Mouse (Mus musculus) spleen, adult 2 months (tissue): ENCODE measurements around the gene Gstt1. TPM values are rescaled to one million over a fixed set of nuclear protein-coding genes. Genes with fewer than 3 reads are reported as not detected.

Source experiments
- DNase-seq, 2 experiments: peaks; one replicate each; pipeline versions ENCODE4 v3.0.0 to v3.0.0-alpha.2; 2012 to 2021; ENCODE audit warnings: low spot score in 2 of 2, low read depth in 1 of 2
- H3K27ac ChIP-seq: fragments of 200-500 bp; 2 replicates; pipeline ENCODE4 v1.5.1; 2012; ENCODE audit warnings: low read length, inconsistent platforms; ENCODE audit not compliant: insufficient read depth
- H3K27me3 ChIP-seq: fragments of 200-500 bp; 2 replicates; pipeline ENCODE4 v1.6.1; 2012; ENCODE audit warnings: mild to moderate bottlenecking, moderate library complexity, low read length, inconsistent platforms; ENCODE audit not compliant: control insufficient read depth, insufficient read depth
- H3K36me3 ChIP-seq: fragments of 200-500 bp; 2 replicates; pipeline ENCODE4 v1.6.1; 2012; ENCODE audit warnings: mild to moderate bottlenecking, low read length, inconsistent platforms; ENCODE audit not compliant: control insufficient read depth, insufficient read depth
- H3K4me1 ChIP-seq: fragments of 200-500 bp; 2 replicates; pipeline ENCODE4 v1.6.1; 2011; ENCODE audit warnings: inconsistent platforms; ENCODE audit not compliant: control insufficient read depth, insufficient read depth, insufficient read length
- H3K4me3 ChIP-seq: fragments of 200-500 bp; 2 replicates; pipeline ENCODE4 v1.5.1; 2011; ENCODE audit warnings: mild to moderate bottlenecking, inconsistent platforms; ENCODE audit not compliant: insufficient read depth, insufficient read length; ENCODE audit errors: extremely low read depth
- CTCF ChIP-seq: fragments of 200-500 bp; IDR thresholded peaks from 2 replicates; pipeline ENCODE4 v1.5.1; 2011; ENCODE audit warnings: mild to moderate bottlenecking, inconsistent platforms; ENCODE audit not compliant: insufficient read depth, insufficient read length, insufficient replicate concordance; ENCODE audit errors: extremely low read depth
- POLR2A ChIP-seq: fragments of 200-500 bp; IDR thresholded peaks from 2 replicates; pipeline ENCODE4 v1.6.1; 2011; ENCODE audit warnings: low read depth, low read length, inconsistent platforms
- WGBS: fragments of 180-500 bp; shearing (Covaris S2); methylation state at CpG from one replicate; pipeline ENCODE4 v1.1.7; 2018; 5-methylcytosine and 5-hydroxymethylcytosine counted together
- polyA plus RNA-seq: library from polyadenylated mRNA; depleted of rRNA; stranded (reverse); fragments of >200 nt; gene quantifications from 2 replicates; pipeline ENCODE4 v1.2.3, GENCODE M21; 2012; rRNA removed

Gene Gstt1
- polyA plus RNA-seq, 1 experiment = 28.5 TPM

DNA sequence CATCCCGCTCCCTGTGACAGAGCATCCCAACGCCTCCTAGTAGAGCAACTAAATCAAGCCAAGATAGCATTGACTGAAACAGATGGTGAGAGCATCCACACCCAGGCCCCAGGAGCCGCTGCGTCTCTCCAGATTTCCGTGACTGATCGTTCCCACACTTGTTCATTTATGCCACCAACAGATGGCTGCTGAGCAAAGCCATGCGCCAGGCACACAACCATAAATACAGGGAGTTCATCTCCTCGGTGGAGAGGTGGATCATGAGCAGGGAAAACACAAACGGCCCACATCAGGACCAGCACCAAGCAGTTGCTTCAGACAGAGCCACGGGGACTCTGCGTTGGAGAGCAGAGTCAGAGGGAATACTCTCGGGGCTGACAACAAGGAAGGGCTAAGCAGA is 55.0 kb downstream of the Gstt1 start:
- TF ChIP-seq CTCF (no peak), POLR2A (no peak)
- no peak for DNase-seq
- Histone ChIP-seq H3K4me3 (no peak overlapping the region), H3K36me3 (peaks cover 39% of the 10 kb centered on the region), H3K27me3 (no peaks in the 10 kb centered on the region), H3K27ac (no peak overlapping the region), H3K4me1 (no peaks in the 10 kb centered on the region)
- 96% methylated on average over 12 of the region's 12 CpGs for WGBS

- WGBS = 94% methylated on average over 3 of the region's 3 CpGs
- Histone ChIP-seq H3K36me3 (peaks cover 34% of the 10 kb centered on the region), H3K4me1 (no peaks in the 10 kb centered on the region), H3K27me3 (no peaks in the 10 kb centered on the region), H3K4me3 (no peak overlapping the region), H3K27ac (no peak overlapping the region)
- TF ChIP-seq CTCF (no peak), POLR2A (no peak)
- no peak for DNase-seq
These were observed 57.5 kb downstream of the Gstt1 start for GRCm38 (mm10) chr10:75740866-75741265.

Other genes with a start within 250 kb of the Gstt1 start
- gene Lrrc75b, start 238.3 kb downstream of the Gstt1 start, polyA plus RNA-seq = 1.3 and 1.7 TPM in 2 replicates
- 15.5 and 19.1 TPM in 2 replicates for gene Ggt1, start 237.0 kb downstream of the Gstt1 start, polyA plus RNA-seq
- 60.0 and 70.9 TPM in 2 replicates for gene Ggt5, start 209.2 kb downstream of the Gstt1 start, polyA plus RNA-seq
- 14.8 and 17.3 TPM in 2 replicates for gene Susd2, start 154.6 kb downstream of the Gstt1 start, polyA plus RNA-seq
- gene Cabin1, start 34.2 kb downstream of the Gstt1 start, polyA plus RNA-seq = 59.3 and 65.7 TPM in 2 replicates
- 39.5 and 42.6 TPM in 2 replicates for gene Ddt, start 25.2 kb downstream of the Gstt1 start, polyA plus RNA-seq
- not detected in 2 replicates for gene Gm20441, start 17.6 kb downstream of the Gstt1 start, polyA plus RNA-seq
- 4.3 and 4.4 TPM in 2 replicates for gene Gstt3, start 17.2 kb downstream of the Gstt1 start, polyA plus RNA-seq
- not detected in 2 replicates for gene Gstt4, start 24.0 kb upstream of the Gstt1 start, polyA plus RNA-seq
- 73.4 and 102 TPM in 2 replicates for gene Gstt2, start 38.8 kb upstream of the Gstt1 start, polyA plus RNA-seq
- 677 and 1,174 TPM in 2 replicates for gene Mif, start 61.7 kb upstream of the Gstt1 start, polyA plus RNA-seq
- 67.3 and 137 TPM in 2 replicates for gene Derl3, start 94.8 kb upstream of the Gstt1 start, polyA plus RNA-seq
- gene Smarcb1, start 123.0 kb upstream of the Gstt1 start, polyA plus RNA-seq = 42.4 and 43.2 TPM in 2 replicates
- gene Chchd10, start 134.5 kb upstream of the Gstt1 start, polyA plus RNA-seq = 86.8 and 146 TPM in 2 replicates
- gene Mmp11, start 137.9 kb upstream of the Gstt1 start, polyA plus RNA-seq = 7.9 and 11.7 TPM in 2 replicates
- 3.9 and 4.5 TPM in 2 replicates for gene Gm867, start 142.1 kb upstream of the Gstt1 start, polyA plus RNA-seq
- 178 and 292 TPM in 2 replicates for gene Vpreb3, start 144.5 kb upstream of the Gstt1 start, polyA plus RNA-seq
- 0.93 and 1.2 TPM in 2 replicates for gene Gm5134, start 155.9 kb upstream of the Gstt1 start, polyA plus RNA-seq
- 5.7 TPM in 2 replicates for gene Zfp280b, start 234.1 kb upstream of the Gstt1 start, polyA plus RNA-seq